Mouse (Mus musculus) adrenal gland, postnatal 25 days (tissue): ENCODE measurements around the gene Dgkh. TPM values are rescaled to one million over a fixed set of nuclear protein-coding genes. Genes with fewer than 3 reads are reported as not detected.

Source experiments
- DNase-seq: peaks from one replicate; pipeline ENCODE4 v3.0.0; 2021; ENCODE audit warnings: mixed read lengths
- total RNA-seq: library from RNA; stranded (reverse); gene quantifications from 2 replicates; pipeline ENCODE4 v1.2.3, GENCODE M21; 2021

Dgkh gene
- total RNA-seq, 1 experiment from 2014 or later = 7.8 TPM

- DNase-seq = no peak
These were observed 58.0 kb downstream of the Dgkh start for GRCm38 (mm10) chr14:78674606-78675005.

- no peak for DNase-seq
These were observed 62.6 kb downstream of the Dgkh start for GRCm38 (mm10) chr14:78669986-78670385.

- DNase-seq = peak; percentile 68
These were observed 64.3 kb downstream of the Dgkh start for GRCm38 (mm10) chr14:78668291-78668690.

- DNase-seq = no peak
These were observed 64.8 kb downstream of the Dgkh start for GRCm38 (mm10) chr14:78667763-78668162.

GRCm38 (mm10) chr14:78662641-78663040, 69.9 kb downstream of the Dgkh start:
- DNase-seq = no peak

- no peak for DNase-seq
These were observed 71.1 kb downstream of the Dgkh start for GRCm38 (mm10) chr14:78661462-78661861.

- no peak for DNase-seq
These were observed 73.9 kb downstream of the Dgkh start for GRCm38 (mm10) chr14:78658697-78659096.

GRCm38 (mm10) chr14:78656832-78657626, 75.5 kb downstream of the Dgkh start:
- DNase-seq = no peak

GRCm38 (mm10) chr14:78654939-78655556, 77.5 kb downstream of the Dgkh start:
- DNase-seq = no peak

- no peak for DNase-seq
These were observed 78.4 kb downstream of the Dgkh start for GRCm38 (mm10) chr14:78654196-78654595.

- DNase-seq = no peak
These were observed 79.2 kb downstream of the Dgkh start for GRCm38 (mm10) chr14:78653333-78653732.

- DNase-seq = no peak
These were observed 80.9 kb downstream of the Dgkh start for GRCm38 (mm10) chr14:78651696-78652095.

- DNase-seq = no peak
These were observed 82.0 kb downstream of the Dgkh start for GRCm38 (mm10) chr14:78650379-78651095.

GRCm38 (mm10) chr14:78649525-78650274, 82.9 kb downstream of the Dgkh start:
- DNase-seq = no peak

GRCm38 (mm10) chr14:78645622-78646021, 87.0 kb downstream of the Dgkh start:
- no peak for DNase-seq

GRCm38 (mm10) chr14:78641314-78641713, 91.3 kb downstream of the Dgkh start:
- DNase-seq = no peak

- DNase-seq = no peak
These were observed 92.9 kb downstream of the Dgkh start for GRCm38 (mm10) chr14:78639691-78640090.

GRCm38 (mm10) chr14:78635612-78636400, 96.8 kb downstream of the Dgkh start:
- DNase-seq = no peak

- DNase-seq = no peak
These were observed 99.8 kb downstream of the Dgkh start for GRCm38 (mm10) chr14:78632747-78633146.

- DNase-seq = no peak
These were observed 101.4 kb downstream of the Dgkh start for GRCm38 (mm10) chr14:78630923-78631875.
